Mouse (Mus musculus): ENCODE results near the gene Vmn2r18. TPM values are rescaled to one million over a fixed set of nuclear protein-coding genes. Genes with fewer than 3 reads are reported as not detected.

The Vmn2r18 gene
- not detected in 2 replicates for total RNA-seq (2014; rRNA removed)
- polyA plus RNA-seq (2012; rRNA removed), result not detected in 2 replicates

DNA sequence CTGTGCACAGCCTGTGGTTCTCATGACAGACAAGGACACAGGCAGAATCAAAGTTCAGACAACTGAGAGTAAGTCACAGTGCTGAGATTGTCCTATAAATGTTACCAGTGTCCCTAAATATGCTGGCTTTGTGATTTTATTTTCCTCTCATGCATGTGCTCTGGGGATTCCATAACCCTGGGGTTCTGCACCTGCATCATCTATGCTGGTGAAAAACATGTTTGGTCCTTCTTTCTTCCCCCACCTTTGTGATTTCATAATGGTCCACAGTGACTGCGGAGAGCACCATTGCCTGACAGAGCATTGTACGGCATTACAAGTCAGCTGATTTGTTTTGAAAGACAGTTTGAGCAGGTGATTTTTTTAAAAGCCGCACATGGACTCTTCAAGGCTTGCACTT lies at the start of gene Vmn2r18:
Gene Vmn2r18 (minus strand): TSS at position 101 of the 400 bp plus-strand sequence.
- WGBS, result 83% methylated on average over 3 of the region's 3 CpGs
- no peak for TF ChIP-seq POLR2A (IDR thresholded peaks at IDR 0.05; ENCODE audit: extremely low read depth, insufficient read depth, low read length)
- TF ChIP-seq CTCF (IDR thresholded peaks at IDR 0.05; ENCODE audit: low read depth, low read length), result no peak

DNA sequence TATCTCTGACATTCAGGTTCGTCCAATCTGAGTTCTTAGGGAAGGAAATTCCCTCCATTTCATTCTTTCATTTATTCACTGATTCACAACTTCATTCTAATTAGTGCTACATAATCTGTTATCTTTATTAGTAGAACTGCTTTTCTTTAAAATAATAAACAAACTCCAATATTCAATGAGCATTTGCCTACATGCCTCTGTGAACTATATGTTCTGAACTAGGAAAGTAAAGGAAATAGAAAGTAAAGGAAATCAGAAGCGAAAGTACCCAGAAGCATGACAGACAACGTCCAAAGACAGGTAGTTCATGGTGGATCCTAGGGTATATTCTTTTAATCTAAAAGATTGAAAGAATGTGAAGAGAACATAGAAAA lies 45.6 kb upstream of the Vmn2r18 start:
- no peak for TF ChIP-seq POLR2A (IDR thresholded peaks at IDR 0.05; ENCODE audit: extremely low read depth, insufficient read depth, low read length)
- TF ChIP-seq CTCF (IDR thresholded peaks at IDR 0.05; ENCODE audit: low read depth, low read length), result no peak
- Histone ChIP-seq H3K79me2 (ENCODE audit: control insufficient read depth, insufficient read depth, low read length) (no peaks in the 10 kb centered on the region), H3K4me1 (ENCODE audit: control insufficient read depth, insufficient read depth, low read length) (no peaks in the 10 kb centered on the region), H3K27ac (replicated peaks; ENCODE audit: insufficient read depth, low read depth, low read length) (no peak overlapping the region), H3K27me3 (ENCODE audit: control insufficient read depth, insufficient read depth, low read length) (no peaks in the 10 kb centered on the region), H3K9ac (ENCODE audit: low read depth, low read length) (no peak overlapping the region), H3K4me3 (ENCODE audit: insufficient read depth, low read depth, low read length) (no peak overlapping the region), H3K36me3 (ENCODE audit: control insufficient read depth, insufficient read depth, low read length) (peaks cover 8% of the 10 kb centered on the region; the same call in 1 of the 2 replicates)
- 66% methylated on average over 3 of the region's 3 CpGs for WGBS
- no peak for DNase-seq (ENCODE audit: extremely low read depth, low read depth, low spot score)

More for the DNA sequence above, at the start of gene Vmn2r18:
- Histone ChIP-seq H3K9ac (ENCODE audit: low read depth, low read length) (no peak within 1 kb of the TSS), H3K4me3 (ENCODE audit: insufficient read depth, low read depth, low read length) (no peak within 1 kb of the TSS), H3K27me3 (ENCODE audit: control insufficient read depth, insufficient read depth, low read length) (no peaks in the 10 kb centered on the region), H3K36me3 (ENCODE audit: control insufficient read depth, insufficient read depth, low read length) (no peaks in the 10 kb centered on the region), H3K27ac (replicated peaks; ENCODE audit: insufficient read depth, low read depth, low read length) (no peak within 1 kb of the TSS), H3K4me1 (ENCODE audit: control insufficient read depth, insufficient read depth, low read length) (no peaks in the 10 kb centered on the region), H3K79me2 (ENCODE audit: control insufficient read depth, insufficient read depth, low read length) (no peaks in the 10 kb centered on the region)
- DNase-seq (ENCODE audit: extremely low read depth, low read depth, low spot score), result no peak

DNA sequence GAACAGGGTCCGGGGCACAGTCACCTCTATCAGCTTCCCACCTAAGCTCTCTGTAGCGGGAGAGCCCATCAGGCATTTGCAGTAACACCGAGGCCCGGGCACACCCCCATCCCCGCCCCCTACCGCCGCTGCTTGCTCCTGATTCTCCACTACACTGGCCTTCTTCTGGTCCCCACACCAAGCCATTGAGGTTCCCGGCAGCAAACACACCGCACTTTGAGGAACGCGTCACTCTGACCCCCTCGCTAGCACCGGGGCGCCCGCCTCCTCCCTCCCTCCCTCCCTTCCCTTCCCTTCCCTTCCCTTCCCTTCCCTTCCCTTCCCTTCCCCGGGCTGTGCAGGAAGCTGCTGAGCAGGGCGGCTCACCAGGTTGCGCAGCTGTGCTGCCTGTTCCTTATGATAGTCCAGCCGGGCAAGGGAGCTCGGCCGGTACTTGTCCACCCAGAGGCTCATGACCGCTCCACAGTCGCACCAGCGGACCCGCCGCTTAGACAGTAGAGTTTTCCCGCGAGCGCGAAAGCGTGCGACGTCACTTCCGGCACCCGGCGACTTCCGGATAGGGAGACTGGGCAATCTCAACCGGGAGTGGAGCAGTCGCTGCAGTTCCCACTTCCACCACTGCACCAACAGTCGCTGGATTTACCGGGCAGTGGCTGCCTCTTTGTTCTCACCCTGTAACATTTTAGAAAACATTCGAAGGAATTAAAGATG lies 45.0 kb upstream of the Vmn2r18 start, which contains the start of gene Rfc3:
Gene Rfc3 (minus strand): TSS at position 543 of the 711 bp plus-strand sequence.
- Histone ChIP-seq H3K27ac (replicated peaks; ENCODE audit: insufficient read depth, low read depth, low read length) (no peak within 1 kb of the TSS; the same call in 1 of the 2 replicates), H3K27me3 (ENCODE audit: control insufficient read depth, insufficient read depth, low read length) (no peaks in the 10 kb centered on the region), H3K79me2 (ENCODE audit: control insufficient read depth, insufficient read depth, low read length) (no peaks in the 10 kb centered on the region), H3K36me3 (ENCODE audit: control insufficient read depth, insufficient read depth, low read length) (peaks cover 8% of the 10 kb centered on the region; the same call in 1 of the 2 replicates), H3K4me3 (ENCODE audit: insufficient read depth, low read depth, low read length) (peak within 1 kb of the TSS; percentile 70), H3K4me1 (ENCODE audit: control insufficient read depth, insufficient read depth, low read length) (no peaks in the 10 kb centered on the region), H3K9ac (ENCODE audit: low read depth, low read length) (peak within 1 kb of the TSS; percentile 71)
- TF ChIP-seq POLR2A (IDR thresholded peaks at IDR 0.05; ENCODE audit: extremely low read depth, insufficient read depth, low read length) (no peak), CTCF (IDR thresholded peaks at IDR 0.05; ENCODE audit: low read depth, low read length) (peak; percentile 83)
- WGBS, result 1% methylated on average over 40 of the region's 42 CpGs
- peak; percentile 84 for DNase-seq (ENCODE audit: extremely low read depth, low read depth, low spot score)

GRCm38 (mm10) chr5:151644845-151645244 lies 39.0 kb upstream of the Vmn2r18 start:
- DNase-seq (ENCODE audit: extremely low read depth, low read depth, low spot score), result peak; percentile 25

DNA sequence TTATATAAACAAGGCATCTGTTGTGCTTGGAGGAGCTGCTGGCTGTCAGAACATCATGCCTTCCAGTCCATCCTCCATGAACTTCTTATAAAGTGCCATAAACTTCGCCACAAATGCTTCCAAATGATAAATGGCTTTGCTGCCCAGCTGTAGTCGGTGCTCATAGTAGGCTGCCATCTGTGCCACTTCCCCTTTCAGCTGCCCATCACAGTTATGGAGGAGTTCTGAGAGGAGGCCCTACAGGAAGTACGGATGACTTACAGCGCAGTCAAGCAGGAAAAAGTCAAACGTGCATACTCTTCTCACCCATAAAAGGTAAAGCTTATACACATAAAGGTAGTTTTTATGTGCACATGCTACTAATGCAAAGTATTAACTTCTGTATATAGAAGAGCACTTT lies 37.0 kb upstream of the Vmn2r18 start:
- no peak for DNase-seq (ENCODE audit: extremely low read depth, low read depth, low spot score)
- no peak overlapping the region for H3K4me3 ChIP-seq (ENCODE audit: insufficient read depth, low read depth, low read length)
- H3K4me1 ChIP-seq (ENCODE audit: control insufficient read depth, insufficient read depth, low read length), result no peaks in the 10 kb centered on the region
- H3K27me3 ChIP-seq (ENCODE audit: control insufficient read depth, insufficient read depth, low read length), result no peaks in the 10 kb centered on the region
- H3K79me2 ChIP-seq (ENCODE audit: control insufficient read depth, insufficient read depth, low read length), result no peaks in the 10 kb centered on the region
- no peak overlapping the region for H3K9ac ChIP-seq (ENCODE audit: low read depth, low read length)
- no peak for TF ChIP-seq CTCF (IDR thresholded peaks at IDR 0.05; ENCODE audit: low read depth, low read length)
- no peak for TF ChIP-seq POLR2A (IDR thresholded peaks at IDR 0.05; ENCODE audit: extremely low read depth, insufficient read depth, low read length)
- no peak overlapping the region for H3K27ac ChIP-seq (replicated peaks; ENCODE audit: insufficient read depth, low read depth, low read length)
- peaks cover 19% of the 10 kb centered on the region; the same call in 1 of the 2 replicates for H3K36me3 ChIP-seq (ENCODE audit: control insufficient read depth, insufficient read depth, low read length)
- WGBS, result 86% methylated on average over 5 of the region's 5 CpGs

More at GRCm38 (mm10) chr5:151644845-151645244, 39.0 kb upstream of the Vmn2r18 start:
- Histone ChIP-seq H3K9ac (ENCODE audit: low read depth, low read length) (no peak overlapping the region), H3K79me2 (ENCODE audit: control insufficient read depth, insufficient read depth, low read length) (no peaks in the 10 kb centered on the region), H3K27ac (replicated peaks; ENCODE audit: insufficient read depth, low read depth, low read length) (no peak overlapping the region), H3K4me3 (ENCODE audit: insufficient read depth, low read depth, low read length) (no peak overlapping the region), H3K36me3 (ENCODE audit: control insufficient read depth, insufficient read depth, low read length) (peaks cover 19% of the 10 kb centered on the region; the same call in 1 of the 2 replicates), H3K4me1 (ENCODE audit: control insufficient read depth, insufficient read depth, low read length) (no peaks in the 10 kb centered on the region), H3K27me3 (ENCODE audit: control insufficient read depth, insufficient read depth, low read length) (no peaks in the 10 kb centered on the region)
- TF ChIP-seq POLR2A (IDR thresholded peaks at IDR 0.05; ENCODE audit: extremely low read depth, insufficient read depth, low read length), result no peak
- peak; percentile 76 for TF ChIP-seq CTCF (IDR thresholded peaks at IDR 0.05; ENCODE audit: low read depth, low read length)
- WGBS, result 88% methylated on average over 7 of the region's 7 CpGs

DNA sequence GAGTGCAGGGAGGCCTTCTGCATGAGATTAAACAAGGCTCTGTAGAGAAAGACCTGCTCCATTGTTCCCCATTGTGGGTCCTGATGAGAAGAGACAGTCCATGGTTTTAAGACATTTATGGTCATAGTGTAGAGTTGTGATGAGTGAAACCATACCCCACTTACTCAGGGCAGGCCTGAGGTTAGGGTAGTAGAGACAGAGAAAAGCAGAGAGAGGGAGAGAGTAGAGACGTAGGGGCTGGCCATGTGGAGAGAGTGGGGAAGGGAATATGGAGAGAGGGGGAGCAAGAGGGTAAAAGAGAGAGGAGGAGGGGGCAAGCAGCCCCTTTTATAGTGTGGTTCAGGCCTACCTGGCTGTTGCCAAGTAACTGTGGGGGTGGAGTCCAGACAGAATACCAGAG lies 36.3 kb upstream of the Vmn2r18 start:
- Histone ChIP-seq H3K4me1 (ENCODE audit: control insufficient read depth, insufficient read depth, low read length) (no peaks in the 10 kb centered on the region), H3K4me3 (ENCODE audit: insufficient read depth, low read depth, low read length) (no peak overlapping the region), H3K79me2 (ENCODE audit: control insufficient read depth, insufficient read depth, low read length) (no peaks in the 10 kb centered on the region), H3K27ac (replicated peaks; ENCODE audit: insufficient read depth, low read depth, low read length) (no peak overlapping the region), H3K9ac (ENCODE audit: low read depth, low read length) (no peak overlapping the region), H3K36me3 (ENCODE audit: control insufficient read depth, insufficient read depth, low read length) (peaks cover 14% of the 10 kb centered on the region; the same call in 1 of the 2 replicates), H3K27me3 (ENCODE audit: control insufficient read depth, insufficient read depth, low read length) (no peaks in the 10 kb centered on the region)
- no peak for TF ChIP-seq CTCF (IDR thresholded peaks at IDR 0.05; ENCODE audit: low read depth, low read length)
- no peak for TF ChIP-seq POLR2A (IDR thresholded peaks at IDR 0.05; ENCODE audit: extremely low read depth, insufficient read depth, low read length)
- DNase-seq (ENCODE audit: extremely low read depth, low read depth, low spot score), result no peak
- WGBS, result 100% methylated on average over 1 of the region's 1 CpGs

Measured in liver, adult 2 months (tissue).